Mouse (Mus musculus): ENCODE results near the gene Cox6b1. TPM values are rescaled to one million over a fixed set of nuclear protein-coding genes. Genes with fewer than 3 reads are reported as not detected.

Gene Cox6b1
- polyA plus RNA-seq, 1 experiment from 2014 or later: 700 TPM

- DNase-seq (ENCODE audit: low spot score) (peak; percentile 98), ATAC-seq (replicated peaks; ENCODE audit: insufficient number of reproducible peaks, low FRiP score, low TSS enrichment, low read depth) (peak; percentile 96)
- under 1% methylated on average over 61 of the region's 68 CpGs for WGBS
- Histone ChIP-seq H3K4me3 (ENCODE audit: low read depth, low read length) (peak within 1 kb of the TSS; percentile 97), H3K4me1 (ENCODE audit: control insufficient read depth, insufficient read depth, low read length) (no peaks in the 10 kb centered on the region; the same call in none of the 2 replicates), H3K9ac (replicated peaks; ENCODE audit: low read length) (peak within 1 kb of the TSS; percentile 99), H3K27ac (replicated peaks; ENCODE audit: low read depth, low read length) (peak within 1 kb of the TSS; percentile 84), H3K36me3 (replicated peaks; ENCODE audit: control insufficient read depth, insufficient read depth, low read depth, low read length) (peaks cover 14% of the 10 kb centered on the region), H3K27me3 (ENCODE audit: control insufficient read depth, insufficient read depth, low read length) (no peaks in the 10 kb centered on the region), H3K4me2 (ENCODE audit: low read depth, low read length) (peak within 1 kb of the TSS; percentile 89), H3K9me3 (replicated peaks; ENCODE audit: control insufficient read depth, low read length) (no peaks in the 10 kb centered on the region)
These were observed 37.1 kb downstream of the Cox6b1 start, which contains the start of gene Kmt2b for GRCm38 (mm10) chr7:30588676-30589434. Kmt2b (minus strand) TSS chr7:30588726.

GRCm38 (mm10) chr7:30587842-30588667 is 37.9 kb downstream of the Cox6b1 start:
- Histone ChIP-seq H3K4me2 (ENCODE audit: low read depth, low read length) (peak overlapping the region; percentile 89), H3K4me1 (ENCODE audit: control insufficient read depth, insufficient read depth, low read length) (no peaks in the 10 kb centered on the region; the same call in none of the 2 replicates), H3K9ac (replicated peaks; ENCODE audit: low read length) (peak overlapping the region; percentile 99), H3K27me3 (ENCODE audit: control insufficient read depth, insufficient read depth, low read length) (no peaks in the 10 kb centered on the region), H3K9me3 (replicated peaks; ENCODE audit: control insufficient read depth, low read length) (no peaks in the 10 kb centered on the region), H3K4me3 (ENCODE audit: low read depth, low read length) (peak overlapping the region; percentile 97), H3K27ac (replicated peaks; ENCODE audit: low read depth, low read length) (peak overlapping the region; percentile 84), H3K36me3 (replicated peaks; ENCODE audit: control insufficient read depth, insufficient read depth, low read depth, low read length) (peaks cover 16% of the 10 kb centered on the region)
- WGBS: under 1% methylated on average over 46 of the region's 67 CpGs
- DNase-seq (ENCODE audit: low spot score) (peak; percentile 33), ATAC-seq (replicated peaks; ENCODE audit: insufficient number of reproducible peaks, low FRiP score, low TSS enrichment, low read depth) (peak; percentile 14)

GRCm38 (mm10) chr7:30586455-30587020 is 39.4 kb downstream of the Cox6b1 start:
- H3K27ac ChIP-seq (replicated peaks; ENCODE audit: low read depth, low read length): no peak overlapping the region
- 91% methylated on average over 28 of the region's 28 CpGs for WGBS
- H3K9me3 ChIP-seq (replicated peaks; ENCODE audit: control insufficient read depth, low read length): no peaks in the 10 kb centered on the region
- no peaks in the 10 kb centered on the region for H3K27me3 ChIP-seq (ENCODE audit: control insufficient read depth, insufficient read depth, low read length)
- H3K4me1 ChIP-seq (ENCODE audit: control insufficient read depth, insufficient read depth, low read length): no peaks in the 10 kb centered on the region; the same call in none of the 2 replicates
- H3K36me3 ChIP-seq (replicated peaks; ENCODE audit: control insufficient read depth, insufficient read depth, low read depth, low read length): peaks cover 23% of the 10 kb centered on the region
- no peak overlapping the region for H3K9ac ChIP-seq (replicated peaks; ENCODE audit: low read length)
- H3K4me2 ChIP-seq (ENCODE audit: low read depth, low read length): no peak overlapping the region; the same call in 1 of the 2 replicates
- H3K4me3 ChIP-seq (ENCODE audit: low read depth, low read length): no peak overlapping the region
- no peak for ATAC-seq (replicated peaks; ENCODE audit: insufficient number of reproducible peaks, low FRiP score, low TSS enrichment, low read depth)
- no peak for DNase-seq (ENCODE audit: low spot score)

- H3K27ac ChIP-seq (replicated peaks; ENCODE audit: low read depth, low read length): no peak overlapping the region
- DNase-seq (ENCODE audit: low spot score) (no peak), ATAC-seq (replicated peaks; ENCODE audit: insufficient number of reproducible peaks, low FRiP score, low TSS enrichment, low read depth) (no peak)
- no peak overlapping the region for H3K4me3 ChIP-seq (ENCODE audit: low read depth, low read length)
- no peaks in the 10 kb centered on the region for H3K9me3 ChIP-seq (replicated peaks; ENCODE audit: control insufficient read depth, low read length)
- WGBS: 96% methylated on average over 7 of the region's 7 CpGs
- peaks cover 24% of the 10 kb centered on the region for H3K36me3 ChIP-seq (replicated peaks; ENCODE audit: control insufficient read depth, insufficient read depth, low read depth, low read length)
- no peaks in the 10 kb centered on the region; the same call in none of the 2 replicates for H3K4me1 ChIP-seq (ENCODE audit: control insufficient read depth, insufficient read depth, low read length)
- no peaks in the 10 kb centered on the region for H3K27me3 ChIP-seq (ENCODE audit: control insufficient read depth, insufficient read depth, low read length)
- H3K4me2 ChIP-seq (ENCODE audit: low read depth, low read length): no peak overlapping the region
- H3K9ac ChIP-seq (replicated peaks; ENCODE audit: low read length): no peak overlapping the region
These were observed 40.8 kb downstream of the Cox6b1 start for GRCm38 (mm10) chr7:30585170-30585569.

- peaks cover 31% of the 10 kb centered on the region for H3K36me3 ChIP-seq (replicated peaks; ENCODE audit: control insufficient read depth, insufficient read depth, low read depth, low read length)
These were observed 41.6 kb downstream of the Cox6b1 start for GRCm38 (mm10) chr7:30584339-30584738.

GRCm38 (mm10) chr7:30581547-30581946 is 44.4 kb downstream of the Cox6b1 start:
- H3K27me3 ChIP-seq (ENCODE audit: control insufficient read depth, insufficient read depth, low read length): no peaks in the 10 kb centered on the region
- H3K9ac ChIP-seq (replicated peaks; ENCODE audit: low read length): no peak overlapping the region
- no peak overlapping the region for H3K4me2 ChIP-seq (ENCODE audit: low read depth, low read length)
- WGBS: 96% methylated on average over 16 of the region's 16 CpGs
- H3K9me3 ChIP-seq (replicated peaks; ENCODE audit: control insufficient read depth, low read length): no peaks in the 10 kb centered on the region
- no peak for DNase-seq (ENCODE audit: low spot score)
- no peak overlapping the region for H3K27ac ChIP-seq (replicated peaks; ENCODE audit: low read depth, low read length)
- ATAC-seq (replicated peaks; ENCODE audit: insufficient number of reproducible peaks, low FRiP score, low TSS enrichment, low read depth): no peak
- H3K4me1 ChIP-seq (ENCODE audit: control insufficient read depth, insufficient read depth, low read length): no peaks in the 10 kb centered on the region
- no peak overlapping the region for H3K4me3 ChIP-seq (ENCODE audit: low read depth, low read length)
- peaks cover 41% of the 10 kb centered on the region for H3K36me3 ChIP-seq (replicated peaks; ENCODE audit: control insufficient read depth, insufficient read depth, low read depth, low read length)

More at GRCm38 (mm10) chr7:30584339-30584738, 41.6 kb downstream of the Cox6b1 start:
- no peak for ATAC-seq (replicated peaks; ENCODE audit: insufficient number of reproducible peaks, low FRiP score, low TSS enrichment, low read depth)
- no peak for DNase-seq (ENCODE audit: low spot score)
- no peak overlapping the region for H3K4me2 ChIP-seq (ENCODE audit: low read depth, low read length)
- no peak overlapping the region for H3K9ac ChIP-seq (replicated peaks; ENCODE audit: low read length)
- no peak overlapping the region for H3K27ac ChIP-seq (replicated peaks; ENCODE audit: low read depth, low read length)
- no peaks in the 10 kb centered on the region; the same call in 1 of the 2 replicates for H3K4me1 ChIP-seq (ENCODE audit: control insufficient read depth, insufficient read depth, low read length)
- H3K4me3 ChIP-seq (ENCODE audit: low read depth, low read length): no peak overlapping the region
- WGBS: 94% methylated on average over 10 of the region's 10 CpGs
- H3K27me3 ChIP-seq (ENCODE audit: control insufficient read depth, insufficient read depth, low read length): no peaks in the 10 kb centered on the region
- no peaks in the 10 kb centered on the region for H3K9me3 ChIP-seq (replicated peaks; ENCODE audit: control insufficient read depth, low read length)

GRCm38 (mm10) chr7:30579950-30580349 is 46.0 kb downstream of the Cox6b1 start:
- no peak for ATAC-seq (replicated peaks; ENCODE audit: insufficient number of reproducible peaks, low FRiP score, low TSS enrichment, low read depth)

More at GRCm38 (mm10) chr7:30579950-30580349, 46.0 kb downstream of the Cox6b1 start:
- Histone ChIP-seq H3K4me3 (ENCODE audit: low read depth, low read length) (no peak overlapping the region), H3K36me3 (replicated peaks; ENCODE audit: control insufficient read depth, insufficient read depth, low read depth, low read length) (peaks cover 45% of the 10 kb centered on the region), H3K9me3 (replicated peaks; ENCODE audit: control insufficient read depth, low read length) (no peaks in the 10 kb centered on the region), H3K9ac (replicated peaks; ENCODE audit: low read length) (no peak overlapping the region), H3K27ac (replicated peaks; ENCODE audit: low read depth, low read length) (no peak overlapping the region), H3K4me1 (ENCODE audit: control insufficient read depth, insufficient read depth, low read length) (no peaks in the 10 kb centered on the region), H3K4me2 (ENCODE audit: low read depth, low read length) (no peak overlapping the region), H3K27me3 (ENCODE audit: control insufficient read depth, insufficient read depth, low read length) (no peaks in the 10 kb centered on the region)
- 93% methylated on average over 8 of the region's 8 CpGs for WGBS
- no peak for DNase-seq (ENCODE audit: low spot score)

All from embryonic facial prominence, embryonic 11.5 days (tissue).